Mouse (Mus musculus): ENCODE measurements around the gene Arid3c. TPM values are rescaled to one million over a fixed set of nuclear protein-coding genes. Genes with fewer than 3 reads are reported as not detected.

Gene Arid3c
- total and polyA plus RNA-seq, 3 experiments = not detected

- no peak overlapping the region for H3K27ac ChIP-seq (ENCODE audit: insufficient read depth, low read depth)
- no peak for DNase-seq (ENCODE audit: extremely low read depth)
- H3K36me3 ChIP-seq (replicated peaks in 1 of 2; ENCODE audit: control insufficient read depth in 1 of 2, insufficient read depth in 1 of 2, low read length in 1 of 2) = peaks cover 13 to 49% of the 10 kb centered on the region in 2 experiments
- in situ Hi-C loops (cut with MboI; ENCODE audit: low pct_ligation_motif_present, low pct_unique_long_range_greater_than_20kb, low sequenced_read_pairs) (no loop called here), dilution Hi-C loops (cut with MboI; ENCODE audit: extremely low pct_ligation_motif_present, extremely low pct_unique_long_range_greater_than_20kb, low sequenced_read_pairs) (no loop called here)
- no peaks in the 10 kb centered on the region for H3K9me3 ChIP-seq (replicated peaks; ENCODE audit: low read length)
- no peaks in the 10 kb centered on the region for H3K27me3 ChIP-seq (replicated peaks)
- no peak for TF ChIP-seq NRF1 (IDR thresholded peaks at IDR 0.05; ENCODE audit: low read depth, low read length)
- TF ChIP-seq ZKSCAN1 (IDR thresholded peaks at IDR 0.05; ENCODE audit: borderline replicate concordance, low read depth, low read length) = no peak
- TF ChIP-seq MYC (IDR thresholded peaks at IDR 0.05; ENCODE audit: low read depth, low read length) = no peak
- no peak for TF ChIP-seq MEF2A (IDR thresholded peaks at IDR 0.05; ENCODE audit: borderline replicate concordance, low read depth, low read length)
- TF ChIP-seq ELF1 (IDR thresholded peaks at IDR 0.05; ENCODE audit: low read depth, low read length) = no peak
- TF ChIP-seq CTCF (conservative IDR thresholded peaks at IDR 0.05 in 1 of 2, IDR thresholded peaks at IDR 0.05 in 1 of 2; ENCODE audit: low read depth in 2 of 2, low read length in 2 of 2) = no peak
- no peak for TF ChIP-seq CHD2 (IDR thresholded peaks at IDR 0.05; ENCODE audit: low read length)
- no peak for TF ChIP-seq SIN3A (IDR thresholded peaks at IDR 0.05; ENCODE audit: low read length)
- H3K4me2 ChIP-seq (ENCODE audit: insufficient read depth, low read depth, poor library complexity, severe bottlenecking) = no peak overlapping the region
- no peaks in the 10 kb centered on the region for H3K79me2 ChIP-seq (replicated peaks; ENCODE audit: control insufficient read depth, extremely low read depth, insufficient read depth, poor library complexity, severe bottlenecking)
- H3K4me3 ChIP-seq (replicated peaks in 1 of 3; ENCODE audit: low read depth in 2 of 3, low read length in 2 of 3, poor library complexity in 1 of 3) = no peak overlapping the region
- no peak overlapping the region for H3K9ac ChIP-seq (ENCODE audit: insufficient read depth, low read depth)
- H3K4me1 ChIP-seq (ENCODE audit: control insufficient read depth in 1 of 2, insufficient read depth in 2 of 2) = peaks cover 3 to 21% of the 10 kb centered on the region in 2 experiments
Observed at GRCm38 (mm10) chr4:41760288-41760721, 29.4 kb upstream of the Arid3c start.

GRCm38 (mm10) chr4:41759656-41760287, 28.8 kb upstream of the Arid3c start:
- Histone ChIP-seq H3K36me3 (replicated peaks in 1 of 2; ENCODE audit: control insufficient read depth in 1 of 2, insufficient read depth in 1 of 2, low read length in 1 of 2) (peaks cover 13 to 49% of the 10 kb centered on the region in 2 experiments), H3K4me3 (replicated peaks in 1 of 3; ENCODE audit: low read depth in 2 of 3, low read length in 2 of 3, poor library complexity in 1 of 3) (no peak overlapping the region), H3K9me3 (replicated peaks; ENCODE audit: low read length) (no peaks in the 10 kb centered on the region), H3K9ac (ENCODE audit: insufficient read depth, low read depth) (no peak overlapping the region), H3K4me2 (ENCODE audit: insufficient read depth, low read depth, poor library complexity, severe bottlenecking) (no peak overlapping the region), H3K27me3 (replicated peaks) (no peaks in the 10 kb centered on the region), H3K27ac (ENCODE audit: insufficient read depth, low read depth) (no peak overlapping the region), H3K79me2 (replicated peaks; ENCODE audit: control insufficient read depth, extremely low read depth, insufficient read depth, poor library complexity, severe bottlenecking) (no peaks in the 10 kb centered on the region), H3K4me1 (ENCODE audit: control insufficient read depth in 1 of 2, insufficient read depth in 2 of 2) (peaks cover 5 to 25% of the 10 kb centered on the region in 2 experiments)
- TF ChIP-seq UBTF (IDR thresholded peaks at IDR 0.05; ENCODE audit: low read depth, low read length) (no peak), CHD2 (IDR thresholded peaks at IDR 0.05; ENCODE audit: low read length) (no peak), JUN (IDR thresholded peaks at IDR 0.05; ENCODE audit: insufficient read depth, low read depth, low read length) (no peak), USF2 (conservative IDR thresholded peaks at IDR 0.05; ENCODE audit: low read depth, low read length) (no peak), POLR2AphosphoS2 (IDR thresholded peaks at IDR 0.05; ENCODE audit: low read depth, low read length) (no peak), ZNF384 (IDR thresholded peaks at IDR 0.05; ENCODE audit: low read depth, low read length) (no peak), PAX5 (IDR thresholded peaks at IDR 0.05; ENCODE audit: low read length) (no peak), TCF12 (IDR thresholded peaks at IDR 0.05; ENCODE audit: low read depth, low read length) (no peak), MAZ (IDR thresholded peaks at IDR 0.05; ENCODE audit: low read depth, low read length) (no peak)
- no peak for DNase-seq (ENCODE audit: extremely low read depth)
- dilution Hi-C loops (cut with MboI; ENCODE audit: extremely low pct_ligation_motif_present, extremely low pct_unique_long_range_greater_than_20kb, low sequenced_read_pairs) (no loop called here), in situ Hi-C loops (cut with MboI; ENCODE audit: low pct_ligation_motif_present, low pct_unique_long_range_greater_than_20kb, low sequenced_read_pairs) (no loop called here)

Data from CH12.LX (cell line).